Mouse (Mus musculus): ENCODE measurements around the gene Cisd1.

- no peak for TF ChIP-seq POLR2A (IDR thresholded peaks at IDR 0.05; ENCODE audit: insufficient read depth, low read length)
- TF ChIP-seq CTCF (IDR thresholded peaks at IDR 0.05; ENCODE audit: low read depth, low read length) = no peak
Observed at GRCm38 (mm10) chr10:71327386-71327785, 17.4 kb downstream of the Cisd1 start.

Data from ES-Bruce4 (cell line).